Mouse (Mus musculus): ENCODE data around the gene Ccp110.

Ccp110 gene

DNA sequence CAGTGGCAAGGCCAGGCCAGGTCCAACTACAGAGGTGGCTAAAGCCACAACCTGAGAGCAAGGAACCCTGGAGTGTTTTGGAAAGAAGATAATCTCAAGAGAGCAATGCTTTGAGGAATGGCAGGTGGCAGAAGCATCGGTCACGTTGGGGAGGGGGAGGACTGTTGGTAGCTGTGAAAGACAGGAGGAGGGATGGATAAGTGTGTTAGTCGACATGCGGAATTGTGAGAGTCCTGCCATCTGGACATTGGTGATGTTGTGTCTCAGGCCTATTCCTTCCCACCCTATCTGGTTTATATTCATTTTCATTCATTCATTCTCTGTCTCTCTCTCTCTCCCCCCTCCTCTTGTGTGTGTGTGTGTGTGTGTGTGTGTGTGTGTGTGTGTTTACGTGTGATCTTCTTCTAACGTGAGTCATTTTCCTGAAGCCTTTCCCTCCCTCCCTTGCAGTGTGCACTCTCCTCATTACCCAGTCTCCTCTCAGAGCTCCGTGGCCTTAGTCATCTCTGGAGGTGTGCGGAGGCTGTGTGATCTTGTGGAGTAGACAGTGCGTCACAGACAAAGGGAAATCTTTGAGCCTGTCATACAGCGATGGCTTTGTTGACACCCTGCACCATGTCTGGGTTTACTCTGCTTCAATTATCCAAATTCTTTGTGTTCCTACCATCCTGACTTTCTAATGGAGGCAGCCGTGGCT lies 71.1 kb downstream of the Ccp110 start:
- peaks cover 17% of the 10 kb centered on the region for H3K4me1 ChIP-seq (replicated peaks; ENCODE audit: low read depth, low read length)
- no peaks in the 10 kb centered on the region for H3K27me3 ChIP-seq (ENCODE audit: insufficient read depth, low read length)
- H3K4me3 ChIP-seq (replicated peaks; ENCODE audit: low read length), result no peak overlapping the region
- no peak for TF ChIP-seq NANOG (IDR thresholded peaks at IDR 0.05; ENCODE audit: borderline replicate concordance, low read length)
- no peak for TF ChIP-seq CTCF (conservative IDR thresholded peaks at IDR 0.05; ENCODE audit: low read length)
- TF ChIP-seq POU5F1 (IDR thresholded peaks at IDR 0.05; ENCODE audit: borderline replicate concordance, low read length), result no peak
- H3K9me3 ChIP-seq (ENCODE audit: low read length), result no peaks in the 10 kb centered on the region
- H3K36me3 ChIP-seq (ENCODE audit: insufficient read depth, low read length), result peaks cover 42% of the 10 kb centered on the region

DNA sequence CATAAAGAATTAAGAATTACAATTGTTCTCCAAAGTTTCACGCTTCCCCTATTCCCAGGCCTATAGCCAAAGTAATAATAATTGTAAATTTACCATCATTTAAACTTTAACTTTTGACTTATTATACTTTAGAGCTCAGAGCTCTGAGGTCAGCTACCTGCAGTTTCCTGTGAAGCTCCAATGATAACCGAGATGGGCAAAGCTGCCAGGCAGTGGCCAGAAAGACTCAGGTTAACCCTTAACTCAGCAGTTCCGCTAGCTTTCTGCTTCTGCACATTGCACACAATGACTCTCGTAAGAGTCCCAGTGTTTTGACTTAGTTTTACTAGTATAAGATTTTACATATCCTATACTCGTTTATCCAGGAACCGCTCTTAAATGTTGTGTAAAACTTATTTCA lies 73.7 kb downstream of the Ccp110 start:
- Histone ChIP-seq H3K4me3 (replicated peaks; ENCODE audit: low read length) (no peak overlapping the region), H3K27me3 (ENCODE audit: insufficient read depth, low read length) (no peaks in the 10 kb centered on the region), H3K9me3 (ENCODE audit: low read length) (no peaks in the 10 kb centered on the region), H3K4me1 (replicated peaks; ENCODE audit: low read depth, low read length) (peaks cover 28% of the 10 kb centered on the region), H3K36me3 (ENCODE audit: insufficient read depth, low read length) (peaks cover 29% of the 10 kb centered on the region)
- TF ChIP-seq POU5F1 (IDR thresholded peaks at IDR 0.05; ENCODE audit: borderline replicate concordance, low read length) (no peak), NANOG (IDR thresholded peaks at IDR 0.05; ENCODE audit: borderline replicate concordance, low read length) (no peak)

Data from E14TG2a.4 (cell line).